Mouse (Mus musculus) cerebellum, adult (tissue): ENCODE results near the gene Slc25a47.

Experiments used
- ATAC-seq: cut with Nextera tagmentation; 2 replicates; pipeline ENCODE4 v1.9.2; 2017; ENCODE audit warnings: mild to moderate bottlenecking, moderate library complexity, mixed read lengths; ENCODE audit not compliant: insufficient number of reproducible peaks, low FRiP score, low TSS enrichment

Gene Slc25a47

DNA sequence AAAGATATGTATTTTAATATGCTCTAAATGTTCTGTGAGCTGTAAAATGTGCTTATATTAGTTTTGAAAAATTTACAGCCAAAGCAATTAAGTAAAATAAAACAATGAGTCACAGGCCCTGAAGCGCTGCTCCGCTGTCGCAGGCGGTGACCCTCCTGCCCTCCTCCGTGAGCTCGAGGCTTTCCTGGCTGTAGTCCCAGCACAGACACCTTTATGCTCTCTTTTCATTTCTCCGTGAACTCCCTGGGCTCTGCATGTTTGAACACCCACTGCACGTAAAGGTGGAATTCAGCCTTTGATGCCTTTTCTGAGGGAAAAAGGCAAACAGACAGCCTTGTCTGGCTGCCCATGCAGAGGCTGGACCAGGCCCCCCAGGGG lies 68.4 kb downstream of the Slc25a47 start:
- ATAC-seq = no peak

DNA sequence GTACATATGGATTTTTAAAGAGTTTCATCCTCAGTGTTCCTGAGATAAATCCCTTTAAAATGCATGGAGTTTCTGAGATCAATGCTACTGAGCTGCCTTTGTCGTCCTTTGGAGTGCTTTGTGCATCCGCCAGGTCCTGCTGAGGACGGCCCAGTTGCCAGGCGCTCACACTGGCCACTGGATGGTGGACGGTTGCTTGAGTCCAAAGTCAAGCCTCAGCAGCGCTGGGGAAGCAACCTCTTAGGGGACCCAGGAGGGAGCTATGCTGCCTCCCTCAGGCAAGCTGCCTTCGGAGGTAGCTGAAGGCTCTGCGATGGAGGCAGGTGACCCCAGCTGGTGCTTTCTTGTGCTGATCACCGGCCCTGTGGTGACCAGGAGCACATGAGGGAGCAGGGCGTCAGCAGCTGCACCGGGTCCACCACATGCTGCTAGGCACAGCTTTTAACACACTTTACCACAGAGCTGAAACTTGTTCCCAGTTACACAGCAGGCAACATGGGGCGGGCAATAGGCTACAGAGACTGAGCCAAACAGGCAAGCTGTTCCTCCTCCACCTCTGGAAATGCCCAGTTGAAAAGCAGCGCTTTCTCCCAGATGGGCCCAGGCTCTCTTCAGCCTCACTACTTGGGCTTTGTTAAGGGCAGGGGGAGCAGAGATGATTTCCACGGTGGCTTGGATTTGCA lies 69.9 kb downstream of the Slc25a47 start:
- no peak for ATAC-seq

DNA sequence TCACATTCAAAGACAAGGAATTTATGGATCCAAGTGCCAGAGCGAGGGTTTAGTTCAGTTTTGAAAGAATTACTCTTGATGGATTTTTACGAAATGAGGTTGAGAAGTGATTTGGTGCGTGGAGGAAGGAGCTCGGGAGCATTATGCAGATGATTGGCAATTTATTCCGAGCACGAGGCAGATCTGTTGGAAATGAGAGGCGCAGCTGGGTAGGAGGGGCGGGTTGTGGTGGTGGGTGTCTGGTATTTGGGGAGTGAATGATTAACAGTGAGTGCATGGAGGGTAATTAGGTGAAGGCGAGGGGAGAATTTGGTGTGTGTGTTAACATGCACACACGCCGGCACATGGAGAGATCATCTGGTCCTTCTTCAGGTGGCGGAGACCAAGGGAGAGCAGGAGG lies 70.6 kb downstream of the Slc25a47 start:
- ATAC-seq = no peak
